Mouse (Mus musculus) cerebellum, postnatal 14 days (tissue): Measurements from ENCODE around the gene Nfatc4.

ENCODE experiments used
- DNase-seq, 2 experiments: peaks; one replicate each; pipeline ENCODE4 v3.0.0; 2021; ENCODE audit warnings: mixed read lengths in 2 of 2

The Nfatc4 gene

DNA sequence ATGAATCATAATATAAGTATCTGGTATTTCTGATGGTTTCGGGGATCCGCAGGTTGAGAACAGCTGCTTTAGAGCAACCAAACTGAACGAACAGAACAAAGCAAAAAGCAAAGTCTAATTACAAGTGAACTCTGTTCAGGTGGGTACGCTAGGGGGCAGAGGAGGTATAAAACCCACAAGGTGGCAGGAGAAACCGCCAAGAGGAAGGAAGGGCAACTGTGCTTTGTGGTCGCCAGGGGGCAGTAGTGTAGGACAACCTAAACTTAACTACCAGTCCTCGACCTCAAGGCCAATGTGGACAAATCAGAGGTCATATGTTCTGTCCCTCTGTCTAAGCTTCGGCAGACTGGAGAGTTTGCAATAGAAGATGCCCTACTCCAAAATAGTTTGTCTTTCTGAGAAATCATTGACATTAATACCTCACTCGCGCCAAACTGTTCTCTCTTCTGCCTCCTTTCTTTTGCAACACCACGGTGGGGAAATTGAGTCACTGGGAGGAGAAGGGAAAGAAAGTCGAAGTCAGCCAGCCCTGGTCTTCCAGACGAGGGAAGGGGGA, 431 bp upstream of the Nfatc4 start:
- DNase-seq = peak; percentile 84 to 89

DNA sequence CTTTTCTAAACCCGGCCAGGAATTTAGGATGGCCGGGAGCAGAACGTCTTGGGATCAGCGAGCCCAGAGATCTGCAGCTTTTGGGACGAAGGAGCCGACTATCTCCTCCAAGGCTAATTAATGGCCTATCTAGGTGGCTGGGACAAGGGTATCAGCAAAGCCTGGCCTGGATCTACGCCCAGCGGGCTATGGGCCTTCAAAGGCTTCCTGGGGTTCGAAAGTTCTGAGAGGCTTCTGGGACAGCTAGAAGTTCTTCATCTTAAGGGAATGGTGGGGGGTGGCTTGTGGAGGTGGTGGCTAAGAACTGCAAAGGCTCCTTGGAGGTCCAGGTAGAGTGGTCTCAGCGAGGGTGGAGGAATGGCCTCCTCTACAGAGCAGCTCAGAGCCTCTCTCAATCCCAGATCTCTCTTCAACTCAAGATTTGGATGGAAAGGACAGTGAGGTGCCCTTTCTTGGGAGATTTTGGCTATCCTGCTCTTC, 1.1 kb downstream of the Nfatc4 start:
- peak; percentile 36 to 57 for DNase-seq

GRCm38 (mm10) chr14:55824481-55825215, 1.7 kb downstream of the Nfatc4 start:
- DNase-seq = peak; percentile 20 to 55

GRCm38 (mm10) chr14:55825216-55826051, 2.5 kb downstream of the Nfatc4 start:
- DNase-seq = peak; percentile 51 to 71

GRCm38 (mm10) chr14:55826142-55826541, 3.2 kb downstream of the Nfatc4 start:
- peak in 1 of 2 experiments; percentile 28 for DNase-seq

DNA sequence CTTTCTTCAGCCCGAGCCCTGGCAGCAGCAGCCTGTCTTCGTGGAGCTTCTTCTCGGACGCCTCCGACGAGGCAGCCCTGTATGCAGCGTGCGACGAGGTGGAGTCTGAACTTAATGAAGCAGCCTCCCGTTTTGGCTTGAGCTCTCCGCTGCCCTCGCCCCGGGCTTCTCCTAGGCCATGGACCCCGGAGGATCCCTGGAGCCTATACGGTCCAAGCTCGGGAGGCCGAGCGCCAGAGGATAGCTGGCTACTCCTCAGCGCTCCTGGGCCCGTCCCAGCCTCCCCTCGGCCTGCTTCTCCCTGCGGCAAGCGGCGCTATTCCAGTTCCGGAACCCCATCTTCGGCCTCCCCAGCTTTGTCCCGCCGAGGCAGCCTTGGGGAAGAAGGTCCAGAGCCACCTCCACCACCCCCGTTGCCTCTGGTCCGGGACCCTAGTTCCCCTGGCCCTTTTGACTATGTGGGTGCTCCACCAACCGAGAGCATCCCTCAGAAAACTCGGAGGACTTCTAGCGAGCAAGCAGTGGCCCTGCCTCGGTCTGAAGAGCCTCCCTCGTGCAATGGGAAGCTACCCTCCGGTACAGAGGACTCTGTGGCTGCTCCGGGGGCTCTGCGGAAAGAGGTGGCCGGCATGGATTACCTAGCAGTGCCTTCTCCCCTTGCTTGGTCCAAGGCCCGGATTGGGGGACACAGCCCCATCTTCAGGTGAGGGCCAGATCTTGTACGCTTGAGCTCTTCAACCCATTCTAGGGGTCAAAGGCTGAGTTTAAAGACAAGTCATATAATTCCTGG, 3.8 kb downstream of the Nfatc4 start:
- peak; percentile 18 to 30 for DNase-seq

GRCm38 (mm10) chr14:55828716-55829263, 5.8 kb downstream of the Nfatc4 start:
- DNase-seq = no peak

DNA sequence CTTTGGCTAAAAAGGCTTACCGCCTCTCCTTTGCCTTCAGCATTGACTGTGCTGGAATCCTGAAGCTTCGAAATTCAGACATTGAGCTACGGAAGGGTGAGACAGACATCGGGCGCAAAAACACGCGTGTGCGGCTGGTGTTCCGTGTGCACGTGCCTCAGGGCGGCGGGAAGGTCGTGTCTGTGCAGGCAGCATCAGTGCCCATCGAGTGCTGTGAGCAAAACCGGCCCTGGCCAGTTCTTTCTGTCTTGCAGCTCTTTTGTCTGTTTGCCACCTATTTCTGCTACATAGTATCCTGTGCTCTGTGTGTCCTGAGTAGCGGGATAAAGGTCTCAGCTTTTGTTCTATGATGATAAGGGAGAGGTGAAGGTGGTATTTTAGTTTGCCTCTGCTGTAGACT, 6.9 kb downstream of the Nfatc4 start:
- no peak for DNase-seq

- no peak for DNase-seq
These were observed 7.4 kb downstream of the Nfatc4 start for GRCm38 (mm10) chr14:55830331-55830730.

DNA sequence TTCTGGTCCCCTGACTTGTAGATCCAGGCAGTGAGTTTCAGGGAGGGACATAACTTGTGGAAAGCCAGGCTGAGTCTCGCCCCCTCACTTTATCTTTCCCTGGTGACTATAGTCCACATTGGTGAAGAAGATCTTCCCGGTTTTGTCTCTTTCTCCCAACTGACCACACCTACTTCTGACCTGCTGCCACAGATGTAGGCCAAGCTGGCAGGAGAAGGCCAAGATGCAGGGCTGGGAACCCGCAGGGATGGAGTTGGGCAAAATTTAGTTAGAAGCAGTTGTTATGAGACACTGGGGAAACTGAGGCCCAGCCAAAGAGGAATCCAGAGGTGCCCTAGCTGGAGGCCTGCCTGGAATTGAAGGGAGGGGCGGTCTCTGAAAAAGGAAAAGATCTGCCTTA, 10.2 kb downstream of the Nfatc4 start:
- DNase-seq = no peak

DNA sequence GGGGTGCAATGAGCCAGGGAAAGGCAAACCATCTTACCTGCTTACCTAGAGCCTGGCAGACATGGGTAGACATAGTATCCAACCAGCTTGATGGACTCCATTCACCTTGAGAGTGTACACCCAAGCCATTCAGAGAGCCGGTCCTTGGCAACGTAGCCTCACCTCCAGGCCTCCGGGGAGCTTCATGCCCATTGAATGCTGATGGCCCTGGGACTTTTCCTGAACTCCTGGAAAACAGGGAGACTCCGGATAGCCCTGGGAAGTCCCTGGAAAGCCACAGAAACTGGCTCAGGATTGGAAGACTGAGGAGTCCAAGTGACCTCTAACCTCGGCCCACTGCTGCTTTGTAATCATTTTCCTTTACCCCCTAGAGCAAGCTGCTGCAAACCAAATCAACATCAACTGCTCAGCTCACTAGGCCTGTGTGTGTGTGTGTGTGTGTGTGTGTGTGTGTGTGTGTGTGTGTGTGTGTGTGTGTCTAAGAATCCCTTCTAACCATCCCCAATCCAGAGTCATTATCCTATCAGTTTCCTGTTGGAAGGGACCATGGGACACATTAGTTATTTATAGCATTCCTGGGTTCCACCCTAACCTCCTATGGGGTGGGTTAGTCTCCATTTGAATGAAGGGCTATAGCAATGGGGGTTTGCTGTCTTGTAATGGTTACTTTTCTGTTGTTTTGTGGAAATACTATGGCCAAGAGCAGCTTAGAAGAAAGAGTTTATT, 12.0 kb downstream of the Nfatc4 start:
- DNase-seq = no peak

- DNase-seq = no peak
These were observed 15.4 kb downstream of the Nfatc4 start for GRCm38 (mm10) chr14:55838312-55838711.

DNA sequence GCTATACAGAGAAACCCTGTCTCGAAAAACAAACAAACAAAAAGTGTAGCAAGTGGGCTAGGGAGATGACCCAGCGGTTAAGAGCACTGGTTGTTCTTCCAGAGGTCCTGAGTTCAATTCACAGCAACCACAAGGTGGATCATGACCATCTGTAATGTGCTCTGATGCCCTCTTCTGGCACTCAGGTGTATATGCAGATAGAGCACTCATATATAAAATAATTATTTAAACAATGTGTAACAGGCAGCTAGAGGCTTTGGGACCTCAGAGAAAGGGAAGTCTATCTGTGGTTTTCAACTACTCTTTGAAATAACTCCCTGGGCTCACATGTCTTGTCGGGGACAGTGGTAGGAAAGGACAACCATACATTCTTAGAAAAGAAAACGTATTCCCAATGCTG, 15.8 kb downstream of the Nfatc4 start:
- no peak for DNase-seq

GRCm38 (mm10) chr14:55840853-55841366, 18.0 kb downstream of the Nfatc4 start:
- no peak for DNase-seq

- DNase-seq = no peak
These were observed 19.9 kb downstream of the Nfatc4 start for GRCm38 (mm10) chr14:55842794-55843193.

DNA sequence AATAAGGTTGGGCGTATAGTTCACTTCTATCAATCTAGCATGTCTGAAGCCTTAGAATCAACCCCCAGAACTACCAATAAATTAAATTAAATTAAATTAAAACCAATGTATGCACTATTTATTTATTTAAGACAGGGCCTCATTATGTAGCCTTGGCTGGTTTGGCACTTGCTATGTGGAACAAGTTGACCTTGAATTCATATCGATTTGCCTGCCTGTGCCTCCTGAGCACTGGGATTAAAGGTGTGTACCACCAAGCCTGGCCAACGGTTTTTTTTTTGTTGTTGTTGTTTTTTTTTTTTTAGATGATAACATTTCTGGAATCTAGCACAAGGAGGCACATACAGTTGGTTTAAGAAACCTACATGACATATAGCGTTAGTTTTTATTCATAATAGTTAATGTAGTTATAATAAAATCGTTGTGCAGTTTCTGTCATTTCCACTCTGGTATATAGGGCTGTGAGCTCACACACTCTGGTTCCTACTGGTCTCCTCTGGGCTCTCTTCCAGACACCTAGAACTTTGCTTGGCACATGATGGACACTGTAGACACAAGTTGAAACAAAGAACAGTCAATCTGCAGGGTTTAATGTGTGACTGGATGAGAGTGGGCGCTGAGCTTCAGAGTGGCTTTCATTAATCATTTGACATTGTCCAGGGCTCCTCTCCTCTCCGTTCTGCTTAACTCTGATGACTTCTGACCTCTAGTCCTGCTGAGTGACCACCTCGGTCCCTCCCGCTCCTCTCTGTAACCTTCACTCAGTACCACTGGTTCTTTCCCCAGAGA, 22.8 kb downstream of the Nfatc4 start:
- DNase-seq = no peak

DNA sequence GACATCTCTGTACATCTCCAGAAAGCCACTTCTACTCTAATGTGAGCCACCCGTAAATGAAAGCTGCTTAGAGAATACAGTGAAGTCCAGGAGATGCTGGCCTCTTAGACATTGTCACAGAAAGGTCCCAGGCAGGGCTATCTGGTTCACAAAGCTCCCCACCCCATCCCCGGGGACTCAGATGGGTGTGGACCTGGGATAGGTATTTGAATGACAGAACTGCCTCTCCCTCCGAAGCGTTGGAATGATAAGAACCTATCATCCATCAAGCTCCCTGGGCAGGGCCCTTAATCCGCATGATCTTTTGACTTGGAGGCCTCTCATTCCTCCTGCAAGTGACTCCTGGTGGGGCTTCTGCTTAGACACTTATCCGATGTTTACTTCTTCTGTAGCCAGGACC, 27.9 kb downstream of the Nfatc4 start:
- DNase-seq = no peak

DNA sequence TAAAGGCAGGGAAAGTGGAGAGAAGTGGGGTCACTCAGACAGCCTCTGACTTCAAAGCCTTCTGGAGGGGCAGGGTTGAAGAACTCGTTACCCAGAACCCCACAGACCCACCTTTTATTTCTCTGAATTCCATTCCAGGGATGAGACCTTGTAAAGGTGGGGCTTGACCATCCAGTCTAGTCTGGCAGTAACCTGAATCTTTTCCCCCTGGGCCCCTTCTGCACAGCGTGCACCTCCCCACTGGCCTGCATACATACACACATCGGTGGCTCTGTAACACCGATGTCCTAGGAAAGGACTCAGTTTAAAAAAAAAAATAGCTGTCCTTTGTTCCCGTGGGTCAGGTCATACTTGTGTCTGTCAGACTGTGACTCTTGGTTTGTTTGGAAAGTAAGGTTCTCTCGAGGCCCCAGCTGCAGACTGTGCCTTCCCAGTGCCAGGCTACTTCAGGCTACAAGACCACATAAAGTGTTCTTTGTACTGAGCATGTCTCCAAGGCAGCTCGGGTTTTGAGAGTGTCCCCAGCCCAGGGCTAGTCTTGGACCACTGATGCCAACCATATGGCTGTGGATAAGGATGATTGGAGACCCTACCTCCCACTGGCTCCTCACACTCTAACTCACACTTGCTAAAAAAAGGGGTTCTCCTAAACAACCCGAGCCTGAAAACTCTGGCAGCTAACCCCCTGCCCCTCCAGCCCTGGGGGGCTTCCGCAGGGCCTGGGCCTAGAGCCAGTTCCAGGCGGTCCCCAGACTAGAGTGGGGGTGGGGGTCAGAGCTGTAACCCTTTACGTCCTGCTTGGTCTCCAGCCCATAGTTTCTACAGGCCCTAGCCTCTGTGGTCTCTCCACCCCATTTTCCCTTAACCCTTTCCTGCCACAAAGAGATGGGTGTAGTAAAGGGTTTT, 30.0 kb downstream of the Nfatc4 start:
- peak in 1 of 2 experiments; percentile 29 for DNase-seq

DNA sequence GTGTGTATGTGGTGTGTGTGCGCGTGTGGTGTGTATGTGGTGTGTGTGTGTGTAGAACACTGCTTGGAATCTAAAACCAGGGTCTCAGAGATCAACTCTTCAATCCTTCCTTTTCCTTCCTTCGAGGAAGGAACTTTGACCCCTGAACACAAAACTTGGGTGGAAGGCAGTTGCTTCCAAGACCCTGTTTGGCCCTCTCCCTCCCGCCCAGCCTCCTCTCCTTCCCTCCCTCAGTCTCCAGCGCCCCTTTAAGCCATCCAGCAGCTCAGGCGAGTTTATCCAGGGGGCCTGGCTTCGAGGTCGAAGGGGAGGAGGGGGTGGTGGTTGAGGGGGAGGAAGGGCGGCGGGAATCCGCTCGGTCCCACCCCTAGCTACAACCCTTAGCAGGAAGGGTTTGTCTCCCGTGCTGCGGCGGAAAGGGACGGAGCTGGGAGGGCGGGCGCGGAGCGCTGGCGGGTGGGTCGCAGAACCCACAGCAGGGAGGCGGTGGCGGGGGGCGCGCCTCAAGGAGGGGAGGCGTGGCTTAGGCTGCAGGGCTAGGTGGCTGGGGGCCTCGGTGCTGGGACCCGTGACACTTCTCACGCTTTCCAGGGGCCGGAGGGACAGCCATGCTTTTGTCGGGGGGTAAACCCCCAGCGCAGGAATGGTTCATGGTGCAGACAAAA, 30.8 kb downstream of the Nfatc4 start, which contains the start of gene Nynrin:
TSS of gene Nynrin (plus strand) at position 390 of the 665 bp plus-strand sequence.
- peak; percentile 46 to 54 for DNase-seq
